Mouse (Mus musculus) embryonic facial prominence, embryonic 14.5 days (tissue): ENCODE results near the gene Rfx4. TPM values are rescaled to one million over a fixed set of nuclear protein-coding genes. Genes with fewer than 3 reads are reported as not detected.

Experiments used
- ATAC-seq: fragments of 200-750 bp; cut with Nextera tagmentation; 2 replicates; pipeline ENCODE4 v1.8.0; 2017; ENCODE audit warnings: low read depth, moderate number of reproducible peaks, moderate TSS enrichment
- DNase-seq: peaks from one replicate; pipeline ENCODE4 v3.0.0-alpha.2; 2015; ENCODE audit warnings: low spot score
- H3K27ac ChIP-seq: fragments of 300-500 bp; sonication (generic); replicated peaks from 2 replicates; pipeline ENCODE4 v1.5.1; 2014; ENCODE audit warnings: low read depth, mild to moderate bottlenecking, low read length, moderate library complexity
- H3K27me3 ChIP-seq: fragments of 300-500 bp; sonication (generic); replicated peaks from 2 replicates; pipeline ENCODE4 v1.6.1; 2014; ENCODE audit warnings: low read length; ENCODE audit not compliant: control insufficient read depth, insufficient read depth
- H3K36me3 ChIP-seq: fragments of 300-500 bp; sonication (generic); 2 replicates; pipeline ENCODE4 v1.6.1; 2014; ENCODE audit warnings: low read length, mixed read lengths; ENCODE audit not compliant: control insufficient read depth, insufficient read depth
- H3K4me1 ChIP-seq: fragments of 300-500 bp; sonication (generic); 2 replicates; pipeline ENCODE4 v1.6.1; 2014; ENCODE audit warnings: antibody characterized with exemption, low read length; ENCODE audit not compliant: control insufficient read depth, insufficient read depth
- H3K4me2 ChIP-seq: fragments of 300-500 bp; sonication (generic); 2 replicates; pipeline ENCODE4 v1.6.1; 2014; ENCODE audit warnings: low read depth, mild to moderate bottlenecking, low read length, moderate library complexity, mixed read lengths
- H3K4me3 ChIP-seq: fragments of 300-500 bp; sonication (generic); 2 replicates; pipeline ENCODE4 v1.5.1; 2014; ENCODE audit warnings: low read depth, mild to moderate bottlenecking, low read length
- H3K9ac ChIP-seq: fragments of 300-500 bp; sonication (generic); 2 replicates; pipeline ENCODE4 v1.6.1; 2014; ENCODE audit warnings: low read depth, mild to moderate bottlenecking, low read length, moderate library complexity, mixed read lengths
- H3K9me3 ChIP-seq: fragments of 300-500 bp; sonication (generic); 2 replicates; pipeline ENCODE4 v1.6.1; 2016; ENCODE audit warnings: low read length; ENCODE audit not compliant: control insufficient read depth
- WGBS: fragments of 180-500 bp; shearing (Covaris S2); extraction: QIAGEN DNeasy Blood & Tissue Kit; methylation state at CpG from one replicate; pipeline ENCODE4 v1.1.7; 2014; 5-methylcytosine and 5-hydroxymethylcytosine counted together
- polyA plus RNA-seq: library from polyadenylated mRNA; unstranded; fragments of >200 nt; fragmentation: Nextera tagmentation; extraction: Ambion mirVana; gene quantifications from 2 replicates; pipeline ENCODE4 v1.2.1, GENCODE M21; 2014

The Rfx4 gene
- polyA plus RNA-seq, 1 experiment from 2014 or later, result 0.15 TPM

DNA sequence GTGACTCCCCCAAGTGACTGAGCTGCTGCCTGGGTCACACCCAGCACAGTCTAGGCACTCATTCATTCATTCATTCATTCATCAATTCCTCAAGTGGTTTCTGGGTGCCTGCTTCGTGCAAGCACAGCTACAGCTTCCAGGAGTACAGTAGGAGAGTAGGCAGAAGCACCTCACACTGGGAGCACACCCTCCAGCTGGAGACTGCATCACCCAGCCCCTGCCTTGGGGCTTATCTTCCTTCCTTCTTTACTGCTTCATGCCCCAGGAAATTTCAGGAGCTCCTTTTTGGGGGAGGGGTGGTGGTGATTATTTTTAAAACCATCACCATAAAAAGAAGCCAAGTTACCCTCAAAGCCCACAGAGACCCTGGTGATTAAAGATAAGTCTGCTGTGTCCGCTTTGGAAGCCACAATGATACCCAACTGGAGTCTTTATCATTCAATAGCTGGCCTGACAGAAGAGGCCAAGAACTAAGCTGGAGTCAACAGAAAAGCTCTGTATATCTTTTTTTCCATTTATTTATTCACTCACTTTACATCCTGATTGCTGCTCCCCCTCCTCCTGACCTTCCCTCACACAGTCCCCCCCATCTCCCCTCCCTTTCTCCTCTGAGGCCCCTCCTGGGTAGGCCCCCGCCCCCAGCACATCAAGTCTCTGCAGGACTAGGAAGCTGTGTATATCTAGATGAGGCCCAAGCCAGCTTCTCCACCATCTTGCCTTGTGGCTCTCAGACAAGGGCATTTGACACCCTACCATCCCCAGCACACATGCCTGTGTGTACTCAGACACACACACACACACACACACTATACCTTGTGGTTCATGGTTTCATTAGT is 142.5 kb downstream of the Rfx4 start:
- no peak overlapping the region for H3K9ac ChIP-seq
- no peak for ATAC-seq
- no peak overlapping the region for H3K4me2 ChIP-seq
- peaks cover 3% of the 10 kb centered on the region for H3K4me1 ChIP-seq
- no peak for DNase-seq
- no peak overlapping the region for H3K4me3 ChIP-seq
- no peaks in the 10 kb centered on the region for H3K27me3 ChIP-seq
- WGBS, result 60% methylated on average over 3 of the region's 3 CpGs
- no peaks in the 10 kb centered on the region for H3K36me3 ChIP-seq
- no peaks in the 10 kb centered on the region for H3K9me3 ChIP-seq
- no peak overlapping the region for H3K27ac ChIP-seq

DNA sequence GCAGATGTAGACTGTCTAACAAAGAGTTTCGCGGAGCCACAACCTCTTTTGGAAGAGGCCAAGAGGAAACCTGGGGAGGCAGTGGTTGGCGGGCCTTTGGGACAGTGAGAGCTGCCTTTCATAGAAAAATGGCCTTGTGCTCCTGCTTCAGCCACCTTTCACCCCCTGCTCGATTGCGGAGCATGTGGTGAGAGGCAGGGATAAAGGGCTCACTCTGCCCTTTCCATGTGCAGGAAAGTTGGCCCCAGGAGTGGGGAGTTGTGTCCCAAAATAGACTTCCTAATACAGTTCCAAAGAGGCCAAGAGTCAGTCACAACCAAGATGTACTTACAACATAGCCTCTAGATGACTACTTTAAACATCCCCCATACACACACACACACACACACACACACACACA is 145.8 kb downstream of the Rfx4 start:
- no peak for DNase-seq
- Histone ChIP-seq H3K27ac (no peak overlapping the region), H3K36me3 (no peaks in the 10 kb centered on the region), H3K9ac (no peak overlapping the region), H3K27me3 (no peaks in the 10 kb centered on the region), H3K9me3 (no peaks in the 10 kb centered on the region), H3K4me1 (peaks cover 11% of the 10 kb centered on the region), H3K4me2 (no peak overlapping the region), H3K4me3 (no peak overlapping the region)
- WGBS, result 74% methylated on average over 5 of the region's 5 CpGs
- no peak for ATAC-seq

DNA sequence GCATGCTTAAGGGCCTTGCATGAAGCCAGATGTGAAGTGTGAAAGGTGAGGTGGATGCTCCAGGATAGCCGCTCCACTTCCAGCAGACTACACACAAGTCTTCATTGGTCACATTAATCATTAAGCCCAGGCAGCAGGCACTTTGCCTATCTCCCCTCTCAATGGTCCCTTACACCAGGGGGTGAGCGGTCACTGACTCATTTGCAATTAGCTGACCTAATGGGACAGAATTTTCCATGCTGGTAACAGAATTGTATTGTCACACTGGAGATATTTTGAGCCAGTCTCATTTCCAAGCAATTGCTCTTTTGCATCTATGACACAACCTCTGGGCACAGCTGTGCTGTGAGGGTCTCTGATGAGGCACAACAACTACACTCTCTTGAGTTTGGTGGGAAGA is 146.4 kb downstream of the Rfx4 start:
- no peak for DNase-seq
- Histone ChIP-seq H3K4me2 (no peak overlapping the region), H3K4me1 (peaks cover 11% of the 10 kb centered on the region), H3K27me3 (no peaks in the 10 kb centered on the region), H3K9ac (no peak overlapping the region), H3K9me3 (no peaks in the 10 kb centered on the region), H3K4me3 (no peak overlapping the region), H3K36me3 (no peaks in the 10 kb centered on the region), H3K27ac (no peak overlapping the region)
- WGBS, result 100% methylated on average over 2 of the region's 2 CpGs
- no peak for ATAC-seq

DNA sequence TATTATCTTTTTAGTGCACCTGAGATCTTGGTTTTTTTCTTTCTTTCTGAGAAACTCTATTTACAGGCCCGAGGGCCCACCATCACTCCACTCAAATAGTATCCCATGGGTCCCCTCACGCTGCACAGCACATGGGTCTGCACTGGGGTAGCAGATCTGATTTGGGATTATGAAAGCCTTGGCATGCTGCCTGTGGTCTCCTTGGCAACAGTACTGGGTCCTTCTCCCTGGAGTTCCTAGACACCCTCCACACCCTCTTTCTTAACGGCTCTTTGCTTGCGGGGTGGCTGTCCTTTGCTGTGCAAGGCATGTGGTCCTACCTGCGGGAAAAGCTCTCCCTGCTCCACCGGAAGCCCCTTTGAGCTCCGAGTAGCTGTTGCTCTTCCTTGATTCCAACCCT is 147.4 kb downstream of the Rfx4 start:
- H3K36me3 ChIP-seq, result no peaks in the 10 kb centered on the region
- H3K4me2 ChIP-seq, result peak overlapping the region; percentile 40; the same call in 1 of the 2 replicates
- 41% methylated on average over 7 of the region's 7 CpGs for WGBS
- H3K27me3 ChIP-seq, result no peaks in the 10 kb centered on the region
- no peaks in the 10 kb centered on the region for H3K9me3 ChIP-seq
- peak; percentile 73 for ATAC-seq
- DNase-seq, result peak; percentile 41
- H3K9ac ChIP-seq, result peak overlapping the region; percentile 15; the same call in 1 of the 2 replicates
- H3K4me3 ChIP-seq, result no peak overlapping the region
- peaks cover 11% of the 10 kb centered on the region for H3K4me1 ChIP-seq
- no peak overlapping the region for H3K27ac ChIP-seq

DNA sequence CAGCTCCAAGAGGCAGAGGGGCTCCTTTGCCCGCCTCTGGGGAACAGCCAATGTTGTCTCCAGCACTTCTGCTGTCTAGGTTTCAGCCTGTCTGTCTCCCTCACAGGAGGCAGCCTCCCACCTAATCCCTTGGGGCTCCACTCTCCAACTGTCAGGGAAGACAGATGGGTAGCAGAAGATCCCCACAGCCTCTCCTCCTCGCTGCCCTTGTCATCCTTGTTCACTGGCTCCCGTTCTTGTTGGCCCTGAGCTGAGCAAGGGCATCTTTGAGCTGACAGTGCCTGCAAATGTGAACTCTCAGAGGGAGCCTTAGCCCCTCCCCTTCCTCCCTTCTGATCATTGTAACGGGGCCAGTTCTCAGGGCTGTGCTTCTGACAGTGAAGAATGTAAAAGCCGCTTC is 147.9 kb downstream of the Rfx4 start:
- peak overlapping the region; percentile 40 for H3K4me2 ChIP-seq
- no peaks in the 10 kb centered on the region for H3K9me3 ChIP-seq
- H3K27me3 ChIP-seq, result no peaks in the 10 kb centered on the region
- peak; percentile 35 for DNase-seq
- H3K36me3 ChIP-seq, result no peaks in the 10 kb centered on the region
- peak overlapping the region; percentile 15; the same call in 1 of the 2 replicates for H3K9ac ChIP-seq
- peak; percentile 54 for ATAC-seq
- H3K27ac ChIP-seq, result no peak overlapping the region
- 9% methylated on average over 5 of the region's 5 CpGs for WGBS
- no peak overlapping the region for H3K4me3 ChIP-seq
- H3K4me1 ChIP-seq, result peaks cover 11% of the 10 kb centered on the region

DNA sequence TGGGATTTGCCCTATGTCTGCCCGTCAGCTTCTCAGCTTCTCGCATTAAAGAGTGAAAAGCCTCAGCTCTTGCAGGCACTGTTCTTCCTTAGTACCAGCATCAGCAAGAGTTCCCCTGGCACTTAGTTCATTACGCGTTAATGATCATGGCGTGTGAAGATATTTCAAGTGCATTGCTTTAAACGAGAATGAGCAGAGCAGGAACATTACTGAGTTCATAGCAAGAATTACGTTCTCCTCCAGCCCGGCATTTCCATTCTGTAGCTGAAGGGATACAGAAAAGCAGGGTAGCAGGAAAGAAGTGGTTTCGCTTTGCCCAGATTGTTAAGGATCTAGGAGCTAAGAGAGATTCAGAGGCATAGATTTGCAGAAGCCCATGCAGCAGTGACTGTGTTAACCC is 151.0 kb downstream of the Rfx4 start:
- no peak overlapping the region for H3K4me3 ChIP-seq
- H3K36me3 ChIP-seq, result no peaks in the 10 kb centered on the region
- no peaks in the 10 kb centered on the region for H3K27me3 ChIP-seq
- H3K4me1 ChIP-seq, result peaks cover 15% of the 10 kb centered on the region
- no peaks in the 10 kb centered on the region for H3K9me3 ChIP-seq
- ATAC-seq (no peak), DNase-seq (no peak)
- 77% methylated on average over 9 of the region's 9 CpGs for WGBS
- H3K27ac ChIP-seq, result no peak overlapping the region
- no peak overlapping the region for H3K4me2 ChIP-seq
- 0 out of 2 replicates have a peak overlapping the region, but pooled peaks have one; percentile 22 for H3K9ac ChIP-seq

DNA sequence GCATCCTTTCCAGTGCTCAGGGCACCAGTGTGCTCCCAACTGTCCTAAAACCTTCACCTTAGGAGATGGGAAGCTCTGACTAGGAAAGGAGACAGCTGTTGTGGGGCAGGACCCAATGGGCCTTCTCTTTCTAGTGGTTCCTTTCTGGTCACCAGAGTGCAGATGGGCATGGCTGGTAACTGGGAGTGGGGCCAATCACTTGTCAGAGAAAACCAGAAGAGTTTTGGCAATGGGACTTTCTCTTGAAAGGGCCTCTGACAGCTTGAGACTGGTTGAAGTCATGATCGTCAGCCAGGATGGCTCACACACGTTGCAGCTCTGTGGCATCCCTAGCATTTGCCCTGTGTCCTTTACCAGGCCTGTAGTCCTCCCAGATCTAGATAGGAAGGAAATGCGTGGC is 152.1 kb downstream of the Rfx4 start:
- 82% methylated on average over 3 of the region's 3 CpGs for WGBS
- Histone ChIP-seq H3K36me3 (no peaks in the 10 kb centered on the region), H3K9me3 (no peaks in the 10 kb centered on the region), H3K27ac (no peak overlapping the region), H3K4me3 (no peak overlapping the region), H3K9ac (no peak overlapping the region), H3K4me1 (peaks cover 15% of the 10 kb centered on the region), H3K4me2 (no peak overlapping the region), H3K27me3 (no peaks in the 10 kb centered on the region)
- ATAC-seq (no peak), DNase-seq (no peak)

DNA sequence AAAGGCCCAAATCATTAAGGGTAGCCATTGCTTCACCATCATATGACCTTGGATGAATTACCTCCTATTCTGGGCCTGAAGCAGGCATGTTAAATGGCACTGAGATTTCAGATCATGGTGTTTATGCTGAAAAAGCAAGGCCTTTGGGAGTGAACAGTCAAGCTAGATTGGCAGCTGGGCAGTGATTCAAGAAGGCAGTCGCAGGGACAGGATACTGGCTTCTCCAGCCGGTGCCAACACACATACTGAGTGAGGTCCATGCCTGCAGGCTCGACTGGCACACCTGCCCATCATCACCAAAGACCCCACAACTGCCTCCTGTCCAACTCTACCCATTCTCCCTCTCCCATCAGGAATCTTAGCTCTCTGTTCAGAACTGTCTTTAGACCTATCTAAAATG is 152.6 kb downstream of the Rfx4 start:
- Histone ChIP-seq H3K9me3 (no peaks in the 10 kb centered on the region), H3K27me3 (no peaks in the 10 kb centered on the region), H3K36me3 (no peaks in the 10 kb centered on the region), H3K9ac (no peak overlapping the region), H3K27ac (no peak overlapping the region), H3K4me2 (no peak overlapping the region), H3K4me1 (peaks cover 11% of the 10 kb centered on the region), H3K4me3 (no peak overlapping the region)
- DNase-seq (no peak), ATAC-seq (no peak)
- WGBS, result 92% methylated on average over 3 of the region's 3 CpGs
